Mouse (Mus musculus) layer of hippocampus, adult 9-11 months (tissue): ENCODE data around the gene Rab30.
A peak's percentile ranks its signal among the peaks of the same experiment; 100 is the strongest.
"Not testable (repeated sequence)": the region's sequence is repeated elsewhere in the genome, so short reads cannot be mapped to it uniquely, and the experiment has no call there.

ENCODE experiments used
- DNase-seq: peaks from one replicate; pipeline ENCODE4 v3.0.0; 2022

Rab30 gene

GRCm38 (mm10) chr7:92741152-92741860 is at the start of gene Rab30:
Gene Rab30, plus strand, starts transcription at chr7:92741603.
- peak; percentile 99 for DNase-seq

GRCm38 (mm10) chr7:92696395-92696794 is 45.0 kb upstream of the Rab30 start:
- DNase-seq: no peak

GRCm38 (mm10) chr7:92698770-92699169 is 42.6 kb upstream of the Rab30 start:
- no peak for DNase-seq

- DNase-seq: no peak
These were observed 37.7 kb upstream of the Rab30 start for GRCm38 (mm10) chr7:92703661-92704060.

GRCm38 (mm10) chr7:92705534-92705933 is 35.9 kb upstream of the Rab30 start:
- DNase-seq: no peak

- no peak for DNase-seq
These were observed 34.7 kb upstream of the Rab30 start for GRCm38 (mm10) chr7:92706711-92707110.

- DNase-seq: no peak
These were observed 31.8 kb upstream of the Rab30 start for GRCm38 (mm10) chr7:92709573-92709972.

GRCm38 (mm10) chr7:92711593-92711992 is 29.8 kb upstream of the Rab30 start:
- no peak for DNase-seq

- DNase-seq: no peak
These were observed 26.3 kb upstream of the Rab30 start for GRCm38 (mm10) chr7:92715055-92715454.

- no peak for DNase-seq
These were observed 21.1 kb upstream of the Rab30 start for GRCm38 (mm10) chr7:92720156-92720905.

GRCm38 (mm10) chr7:92723750-92724149 is 17.7 kb upstream of the Rab30 start:
- DNase-seq: no peak

- no peak for DNase-seq
These were observed 17.1 kb upstream of the Rab30 start for GRCm38 (mm10) chr7:92724261-92724660.

GRCm38 (mm10) chr7:92729583-92729982 is 11.8 kb upstream of the Rab30 start:
- not testable (repeated sequence) for DNase-seq

GRCm38 (mm10) chr7:92730465-92730864 is 10.9 kb upstream of the Rab30 start:
- no peak for DNase-seq

GRCm38 (mm10) chr7:92730959-92731358 is 10.4 kb upstream of the Rab30 start:
- no peak for DNase-seq

GRCm38 (mm10) chr7:92732136-92732535 is 9.3 kb upstream of the Rab30 start:
- DNase-seq: no peak

- DNase-seq: no peak
These were observed 3.8 kb upstream of the Rab30 start for GRCm38 (mm10) chr7:92737560-92737959.

GRCm38 (mm10) chr7:92739956-92740355 is 1.4 kb upstream of the Rab30 start:
- DNase-seq: no peak

- DNase-seq: no peak
These were observed 840 bp upstream of the Rab30 start for GRCm38 (mm10) chr7:92740411-92741115.

GRCm38 (mm10) chr7:92741861-92742249 is 452 bp downstream of the Rab30 start:
- DNase-seq: peak; percentile 41

- DNase-seq: no peak
These were observed 938 bp downstream of the Rab30 start for GRCm38 (mm10) chr7:92742341-92742741.

GRCm38 (mm10) chr7:92742774-92743173 is 1.4 kb downstream of the Rab30 start:
- no peak for DNase-seq

GRCm38 (mm10) chr7:92743325-92743724 is 1.9 kb downstream of the Rab30 start:
- DNase-seq: no peak

- no peak for DNase-seq
These were observed 9.0 kb downstream of the Rab30 start for GRCm38 (mm10) chr7:92750395-92750794.
